Mouse (Mus musculus): ENCODE results near the gene BC048679.
"Not testable (repeated sequence)": the region's sequence is repeated elsewhere in the genome, so short reads cannot be mapped to it uniquely, and the experiment has no call there.

BC048679 gene

DNA sequence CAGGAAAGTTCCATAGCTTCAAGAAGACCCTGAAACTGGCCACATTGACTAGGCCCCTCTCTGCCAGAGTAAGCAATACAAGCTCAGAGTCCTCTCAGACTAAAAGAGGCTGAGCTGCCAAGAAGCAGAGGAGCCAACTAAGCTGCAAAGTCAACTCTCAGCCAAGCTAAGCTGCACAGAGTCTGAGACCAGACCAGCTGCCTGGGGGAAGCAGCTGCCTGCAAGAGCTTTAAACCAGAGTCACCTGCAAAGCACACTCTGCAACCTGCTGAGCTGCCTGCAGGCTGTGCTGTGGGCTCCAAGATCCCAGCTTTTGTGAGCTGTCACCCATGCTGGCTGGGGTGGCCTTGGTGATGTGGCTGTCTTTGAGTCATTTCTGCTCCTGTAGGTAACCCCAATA, 19.8 kb downstream of the BC048679 start:
- DNase-seq (ENCODE audit: low spot score in 2 of 2): not testable (repeated sequence)

- DNase-seq (ENCODE audit: low spot score in 2 of 2): no peak
Observed at GRCm38 (mm10) chr7:81476833-81477232, 21.2 kb downstream of the BC048679 start.

DNA sequence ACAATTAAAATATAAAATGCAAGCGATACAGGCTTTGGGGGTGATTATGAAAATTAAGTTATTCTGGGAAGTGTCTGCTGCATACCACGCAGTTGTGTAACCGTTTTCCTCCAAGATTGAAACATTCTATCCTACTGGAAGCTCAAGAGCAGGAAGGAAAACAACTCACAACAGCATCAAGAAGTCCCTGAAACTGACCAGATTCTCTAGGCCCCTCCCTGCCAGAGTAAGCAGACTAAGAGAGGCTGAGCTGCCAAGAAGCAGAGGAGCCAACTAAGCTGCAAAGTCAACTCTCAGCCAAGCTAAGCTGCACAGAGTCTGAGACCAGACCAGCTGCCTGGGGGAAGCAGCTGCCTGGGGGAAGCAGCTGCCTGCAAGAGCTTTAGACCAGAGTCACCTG, 22.9 kb downstream of the BC048679 start:
- peak in 1 of 2 experiments; percentile 37 for DNase-seq (ENCODE audit: low spot score in 2 of 2)

DNA sequence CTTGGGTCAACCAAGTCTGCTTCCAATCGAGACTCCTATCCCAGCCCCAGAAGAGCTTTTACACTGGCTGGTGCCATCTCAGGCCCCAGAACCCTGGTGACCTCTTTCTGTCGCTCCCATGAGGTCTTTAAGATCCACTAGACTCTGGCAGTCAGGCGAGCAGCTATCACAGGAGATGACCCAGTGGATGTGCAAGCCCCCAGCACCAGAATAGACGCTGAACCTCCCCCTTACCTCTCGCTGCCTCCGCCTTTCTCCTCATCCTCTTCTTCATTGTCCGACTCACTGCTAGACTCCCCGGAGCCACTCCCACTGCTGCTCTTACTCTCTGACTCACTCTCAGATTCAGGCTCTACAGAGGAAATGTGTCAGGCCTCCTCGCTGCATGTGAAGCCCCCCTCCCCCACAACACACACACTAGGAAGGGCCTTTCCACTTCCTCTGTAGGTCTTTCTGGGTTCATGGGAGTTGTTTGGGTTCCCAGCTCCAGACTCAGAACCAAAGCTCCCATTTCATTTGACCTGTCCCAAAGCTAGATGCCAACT, 33.1 kb downstream of the BC048679 start:
- DNase-seq (ENCODE audit: low spot score in 2 of 2): peak in 1 of 2 experiments; percentile 22

- DNase-seq (ENCODE audit: low spot score in 2 of 2): peak in 1 of 2 experiments; percentile 19
Observed at GRCm38 (mm10) chr7:81464116-81464515, 34.0 kb downstream of the BC048679 start.

DNA sequence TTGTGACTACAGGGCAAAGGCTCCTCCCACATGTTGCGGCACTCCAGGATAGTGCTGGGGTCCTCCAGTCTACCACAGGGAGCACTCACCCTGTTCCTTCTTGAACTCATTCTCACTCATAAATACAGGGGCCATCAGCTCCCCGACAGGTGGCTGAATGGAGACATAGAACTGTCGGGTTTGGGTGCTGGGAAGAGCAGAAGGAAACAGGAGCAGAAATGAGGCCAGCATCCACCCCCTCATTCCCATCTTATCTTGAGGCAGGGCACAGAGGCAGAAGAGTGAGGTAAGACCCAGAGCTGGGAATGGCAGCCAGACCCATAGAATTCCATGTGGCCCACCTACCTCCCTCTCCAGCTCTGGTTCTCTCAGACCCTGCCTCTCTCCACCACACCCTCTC, 35.3 kb downstream of the BC048679 start:
- peak in 1 of 2 experiments; percentile 20 for DNase-seq (ENCODE audit: low spot score in 2 of 2)

DNA sequence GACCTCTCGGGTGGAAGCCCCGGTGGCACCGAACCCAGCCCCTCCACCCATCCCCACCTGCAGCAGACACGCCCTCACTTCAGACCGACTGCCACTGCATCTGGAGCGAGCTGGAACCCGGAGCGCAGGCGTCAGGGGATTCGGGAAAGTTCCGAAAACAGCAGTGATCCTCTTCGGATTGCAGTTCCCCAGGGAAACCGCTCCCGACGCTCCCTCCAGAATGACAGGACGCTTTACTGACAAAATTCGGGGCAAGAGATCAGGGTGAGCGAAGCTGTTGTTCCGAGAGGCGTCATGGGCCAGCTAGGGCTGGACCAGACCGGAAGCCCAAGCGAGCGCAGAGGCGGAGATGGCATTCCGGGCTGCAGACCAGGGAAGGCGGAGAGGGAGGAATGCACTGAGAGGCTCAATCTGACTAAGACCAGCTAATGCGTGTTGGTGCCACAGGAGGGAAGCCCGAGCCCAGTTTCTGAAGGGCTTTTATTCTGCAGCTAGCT, 42.9 kb downstream of the BC048679 start, which contains the start of gene Cpeb1:
Gene Cpeb1 (minus strand): TSS at position 311 of the 497 bp plus-strand sequence.
- DNase-seq (ENCODE audit: low spot score in 2 of 2): peak; percentile 77 to 79

- peak; percentile 63 to 70 for DNase-seq (ENCODE audit: low spot score in 2 of 2)
Observed at GRCm38 (mm10) chr7:81454331-81455039, 43.6 kb downstream of the BC048679 start.

GRCm38 (mm10) chr7:81453443-81454274, 44.4 kb downstream of the BC048679 start:
- DNase-seq (ENCODE audit: low spot score in 2 of 2): peak; percentile 61 to 63

DNA sequence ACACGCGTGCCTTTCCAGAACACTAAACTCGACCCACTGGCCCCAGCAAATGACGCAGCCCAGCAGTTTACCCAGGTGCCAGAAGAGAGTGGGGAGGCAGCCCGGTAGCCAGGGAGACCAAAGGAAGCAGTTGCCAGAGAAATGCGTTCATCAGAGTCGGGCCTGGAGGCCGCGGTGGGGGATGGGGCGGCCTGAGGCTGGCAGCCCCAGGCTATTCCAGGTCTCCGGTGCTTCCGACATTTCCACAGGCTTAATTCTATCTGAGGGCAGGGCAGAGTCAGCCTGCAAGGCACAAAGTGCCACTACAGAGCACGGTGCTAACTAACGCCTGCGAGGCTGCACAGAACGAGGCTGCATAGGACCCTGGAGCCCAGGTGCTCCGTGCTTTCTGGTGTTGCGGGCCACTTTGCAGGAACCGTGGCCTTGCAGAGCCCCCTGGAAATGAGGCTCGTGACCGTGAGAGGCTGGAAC, 45.1 kb downstream of the BC048679 start:
- DNase-seq (ENCODE audit: low spot score in 2 of 2): peak; percentile 49 to 52

Measured in right cerebral cortex, postnatal 10 days (tissue).